Mouse (Mus musculus): Measurements from ENCODE around the gene Hspbp1. TPM values are rescaled to one million over a fixed set of nuclear protein-coding genes. Genes with fewer than 3 reads are reported as not detected.

Hspbp1 gene
- polyA plus RNA-seq, 1 experiment from 2014 or later, result 83.5 TPM

- H3K4me3 ChIP-seq (replicated peaks), result no peak overlapping the region
- H3K36me3 ChIP-seq, result peaks cover 8% of the 10 kb centered on the region; the same call in 1 of the 2 replicates
- H3K9me3 ChIP-seq, result no peaks in the 10 kb centered on the region
- H3K4me2 ChIP-seq, result no peak overlapping the region
- no peak overlapping the region for H3K9ac ChIP-seq
- no peaks in the 10 kb centered on the region for H3K27me3 ChIP-seq (replicated peaks)
- ATAC-seq (ENCODE audit: insufficient read depth, low FRiP score, low read depth), result no peak
- H3K4me1 ChIP-seq, result no peaks in the 10 kb centered on the region
- 85% methylated on average over 2 of the region's 2 CpGs for WGBS
- no peak overlapping the region for H3K27ac ChIP-seq
These were observed 58.9 kb downstream of the Hspbp1 start for GRCm38 (mm10) chr7:4625928-4626327.

DNA sequence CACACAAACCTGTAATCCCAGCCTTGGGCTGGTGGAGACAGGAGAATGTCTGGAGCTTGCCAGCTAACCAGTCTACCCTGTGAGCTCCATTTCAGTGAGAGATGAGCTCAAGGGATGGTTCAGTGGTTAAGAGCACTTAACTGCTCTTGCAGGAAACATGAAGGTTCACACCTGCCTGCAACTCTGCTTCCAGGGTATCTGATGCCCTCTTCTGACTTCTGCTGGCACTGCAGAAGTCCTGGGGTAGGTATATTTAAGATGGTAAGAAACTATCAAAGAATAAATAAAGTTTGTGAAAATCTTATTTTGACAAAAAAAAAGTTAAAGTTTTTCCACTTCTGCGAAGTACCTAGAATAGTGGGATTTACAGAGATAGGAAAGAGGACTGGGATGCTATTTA lies 60.5 kb downstream of the Hspbp1 start:
- H3K4me1 ChIP-seq, result no peaks in the 10 kb centered on the region
- no peak for ATAC-seq (ENCODE audit: insufficient read depth, low FRiP score, low read depth)

GRCm38 (mm10) chr7:4623544-4624189 lies 61.2 kb downstream of the Hspbp1 start:
- Histone ChIP-seq H3K4me3 (replicated peaks) (no peak overlapping the region), H3K9ac (no peak overlapping the region), H3K27ac (no peak overlapping the region), H3K9me3 (no peaks in the 10 kb centered on the region), H3K36me3 (no peaks in the 10 kb centered on the region), H3K27me3 (replicated peaks) (no peaks in the 10 kb centered on the region), H3K4me1 (no peaks in the 10 kb centered on the region), H3K4me2 (no peak overlapping the region)
- ATAC-seq (ENCODE audit: insufficient read depth, low FRiP score, low read depth), result no peak
- 20% methylated on average over 4 of the region's 4 CpGs for WGBS

More for the DNA sequence above, 60.5 kb downstream of the Hspbp1 start:
- Histone ChIP-seq H3K36me3 (peaks cover under 1% of the 10 kb centered on the region; the same call in 1 of the 2 replicates), H3K27me3 (replicated peaks) (no peaks in the 10 kb centered on the region), H3K27ac (no peak overlapping the region), H3K4me2 (no peak overlapping the region), H3K9me3 (no peaks in the 10 kb centered on the region), H3K4me3 (replicated peaks) (no peak overlapping the region), H3K9ac (no peak overlapping the region)
- WGBS, result 39% methylated on average over 1 of the region's 1 CpGs

GRCm38 (mm10) chr7:4619979-4620378 lies 64.9 kb downstream of the Hspbp1 start:
- ATAC-seq (ENCODE audit: insufficient read depth, low FRiP score, low read depth), result no peak
- no peak overlapping the region for H3K4me2 ChIP-seq
- no peaks in the 10 kb centered on the region for H3K4me1 ChIP-seq
- no peaks in the 10 kb centered on the region for H3K36me3 ChIP-seq
- H3K9ac ChIP-seq, result no peak overlapping the region
- no peaks in the 10 kb centered on the region for H3K27me3 ChIP-seq (replicated peaks)
- no peak overlapping the region for H3K4me3 ChIP-seq (replicated peaks)
- no peak overlapping the region for H3K27ac ChIP-seq
- WGBS, result 39% methylated on average over 1 of the region's 1 CpGs
- H3K9me3 ChIP-seq, result no peaks in the 10 kb centered on the region

DNA sequence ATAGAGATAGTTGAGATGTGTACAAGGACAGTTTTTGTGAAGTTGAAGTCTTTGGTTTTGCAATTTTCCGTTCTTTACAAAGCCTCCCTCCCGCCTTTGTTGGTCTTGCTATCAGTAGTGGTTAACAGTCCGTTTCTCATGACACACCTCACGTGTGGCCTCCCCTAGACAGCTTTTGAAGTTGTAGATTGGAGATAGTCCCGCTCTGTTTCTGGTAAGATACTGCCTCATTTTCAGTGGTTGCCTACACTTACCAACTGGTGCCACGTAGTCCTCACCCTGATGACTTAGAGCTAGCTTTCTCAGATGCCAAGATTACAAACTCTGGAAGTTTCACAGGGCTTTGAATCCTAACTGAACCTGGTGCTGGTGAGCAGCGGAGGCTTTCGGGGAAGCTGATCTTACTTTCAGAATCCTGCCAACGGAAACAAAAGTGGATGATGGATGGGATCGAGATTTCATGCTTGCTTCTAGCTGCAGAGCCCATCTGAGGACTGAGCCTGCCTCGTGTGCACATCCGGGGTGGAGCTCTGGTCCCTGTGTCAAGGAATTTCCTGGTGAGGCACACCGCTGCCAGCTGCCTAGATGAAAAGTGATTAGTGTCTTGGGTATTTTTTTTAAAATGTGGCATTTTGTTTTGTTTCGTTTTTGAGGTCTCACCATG lies 71.0 kb downstream of the Hspbp1 start:
- no peak overlapping the region for H3K4me2 ChIP-seq
- no peak overlapping the region for H3K27ac ChIP-seq
- no peaks in the 10 kb centered on the region for H3K27me3 ChIP-seq (replicated peaks)
- H3K4me1 ChIP-seq, result no peaks in the 10 kb centered on the region
- no peak for ATAC-seq (ENCODE audit: insufficient read depth, low FRiP score, low read depth)
- no peak overlapping the region for H3K9ac ChIP-seq
- H3K4me3 ChIP-seq (replicated peaks), result no peak overlapping the region
- no peaks in the 10 kb centered on the region for H3K9me3 ChIP-seq
- 49% methylated on average over 14 of the region's 14 CpGs for WGBS
- no peaks in the 10 kb centered on the region for H3K36me3 ChIP-seq

DNA sequence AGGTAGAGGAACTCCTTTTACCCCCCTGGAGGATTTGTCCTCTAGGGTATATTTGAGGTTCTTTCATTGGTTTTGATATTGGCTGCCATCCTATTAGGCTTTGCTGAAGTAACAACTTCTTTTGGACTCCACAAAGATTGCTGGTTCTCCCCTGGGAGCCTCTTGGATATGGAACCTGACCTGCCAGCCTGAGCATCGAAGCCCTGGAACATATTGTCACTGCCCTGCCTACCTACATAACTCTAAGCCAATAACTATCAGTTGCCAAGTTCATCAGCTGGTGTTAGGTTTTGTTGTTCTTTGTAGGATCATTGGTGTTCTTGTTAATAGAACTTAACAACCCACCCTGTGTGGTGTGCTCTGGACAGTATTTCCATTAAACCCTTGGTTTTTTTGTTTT lies 71.9 kb downstream of the Hspbp1 start:
- WGBS, result 79% methylated on average over 1 of the region's 1 CpGs
- no peaks in the 10 kb centered on the region for H3K27me3 ChIP-seq (replicated peaks)

DNA sequence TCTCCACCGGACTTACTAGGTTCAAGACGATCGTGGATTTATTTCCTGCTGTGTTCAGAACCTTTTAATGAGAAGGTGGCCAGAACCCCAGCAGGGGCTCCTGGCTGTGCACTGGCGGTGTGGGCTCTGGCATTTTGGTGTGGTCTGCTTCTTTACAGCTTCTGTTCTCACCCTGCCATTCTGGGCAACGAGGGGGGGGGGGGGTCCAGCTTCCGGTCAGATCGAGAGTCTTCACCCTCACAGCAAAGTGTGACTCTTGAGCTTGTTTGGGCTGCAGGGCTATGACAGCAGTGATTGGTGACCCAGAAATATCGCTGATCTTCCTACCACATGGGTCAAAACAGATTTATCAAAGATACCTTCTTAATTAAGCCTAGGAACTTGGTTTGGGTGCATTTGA lies 72.5 kb downstream of the Hspbp1 start:
- H3K4me1 ChIP-seq, result no peaks in the 10 kb centered on the region
- H3K9me3 ChIP-seq, result no peaks in the 10 kb centered on the region
- H3K4me2 ChIP-seq, result no peak overlapping the region
- no peaks in the 10 kb centered on the region for H3K27me3 ChIP-seq (replicated peaks)
- no peaks in the 10 kb centered on the region for H3K36me3 ChIP-seq
- no peak overlapping the region for H3K9ac ChIP-seq
- WGBS, result 56% methylated on average over 8 of the region's 8 CpGs
- H3K27ac ChIP-seq, result no peak overlapping the region
- no peak for ATAC-seq (ENCODE audit: insufficient read depth, low FRiP score, low read depth)
- H3K4me3 ChIP-seq (replicated peaks), result no peak overlapping the region

More for the DNA sequence above, 71.9 kb downstream of the Hspbp1 start:
- Histone ChIP-seq H3K9ac (no peak overlapping the region), H3K4me3 (replicated peaks) (no peak overlapping the region), H3K27ac (no peak overlapping the region), H3K36me3 (no peaks in the 10 kb centered on the region), H3K4me2 (no peak overlapping the region), H3K9me3 (no peaks in the 10 kb centered on the region), H3K4me1 (no peaks in the 10 kb centered on the region)
- ATAC-seq (ENCODE audit: insufficient read depth, low FRiP score, low read depth), result no peak

DNA sequence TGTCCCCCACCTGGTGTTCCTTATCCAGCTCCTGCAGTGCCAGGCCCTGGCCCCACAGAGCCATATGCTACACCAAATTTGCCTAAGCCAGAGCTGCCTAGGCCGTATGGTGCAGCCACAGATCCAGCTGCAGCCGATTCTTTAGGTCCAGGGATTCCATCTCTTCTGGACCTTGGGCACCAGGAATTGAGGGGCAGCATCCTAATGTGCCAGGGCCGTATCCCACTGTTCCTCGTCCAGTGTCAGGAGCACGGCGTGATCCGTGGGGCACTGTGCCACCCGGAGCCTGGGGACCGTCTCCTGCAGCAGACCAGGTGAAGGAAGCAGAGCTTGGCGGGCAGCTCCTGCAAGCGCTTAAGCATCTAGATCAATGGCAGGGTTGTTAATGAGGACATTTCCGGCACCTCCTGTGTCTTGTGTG lies 72.9 kb downstream of the Hspbp1 start:
- WGBS, result 79% methylated on average over 12 of the region's 12 CpGs
- Histone ChIP-seq H3K36me3 (no peaks in the 10 kb centered on the region), H3K9ac (no peak overlapping the region), H3K4me2 (no peak overlapping the region), H3K9me3 (no peaks in the 10 kb centered on the region), H3K27ac (no peak overlapping the region), H3K4me1 (no peaks in the 10 kb centered on the region), H3K4me3 (replicated peaks) (no peak overlapping the region), H3K27me3 (replicated peaks) (no peaks in the 10 kb centered on the region)
- ATAC-seq (ENCODE audit: insufficient read depth, low FRiP score, low read depth), result no peak

DNA sequence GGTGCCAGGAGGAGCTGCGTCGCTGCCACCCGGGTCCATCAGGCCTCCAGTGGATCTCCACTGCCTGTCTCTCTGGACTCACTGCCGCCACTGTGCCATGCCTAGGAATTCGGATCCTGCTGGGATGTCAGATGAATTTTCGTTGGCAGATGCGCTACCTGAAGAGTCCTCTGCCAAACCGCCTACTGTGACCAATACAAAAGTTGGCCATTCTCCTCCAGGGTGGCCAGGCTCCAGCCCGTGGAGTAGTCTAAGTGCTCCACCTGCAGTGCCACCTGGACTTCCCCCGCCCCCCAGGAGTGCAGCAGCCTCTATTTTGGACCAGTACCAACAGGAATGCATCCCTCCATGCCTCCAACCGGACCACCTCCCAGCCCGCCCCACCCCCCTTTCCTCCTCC lies 73.4 kb downstream of the Hspbp1 start:
- Histone ChIP-seq H3K27me3 (replicated peaks) (no peaks in the 10 kb centered on the region), H3K4me2 (no peak overlapping the region), H3K9ac (no peak overlapping the region), H3K4me1 (no peaks in the 10 kb centered on the region), H3K36me3 (no peaks in the 10 kb centered on the region), H3K9me3 (no peaks in the 10 kb centered on the region), H3K4me3 (replicated peaks) (no peak overlapping the region), H3K27ac (no peak overlapping the region)
- WGBS, result 78% methylated on average over 12 of the region's 12 CpGs
- no peak for ATAC-seq (ENCODE audit: insufficient read depth, low FRiP score, low read depth)

Other genes with a start within 250 kb of the Hspbp1 start
- gene Rdh13, start 239.4 kb downstream of the Hspbp1 start, polyA plus RNA-seq (2015; fragmentation: Nextera tagmentation; extraction: Ambion mirVana), result 27.2 and 27.7 TPM in 2 replicates
- gene Eps8l1, start 224.4 kb downstream of the Hspbp1 start, polyA plus RNA-seq (2015; fragmentation: Nextera tagmentation; extraction: Ambion mirVana), result 10.0 and 11.1 TPM in 2 replicates
- 51.7 and 53.6 TPM in 2 replicates for gene Ppp1r12c, start 183.4 kb downstream of the Hspbp1 start, polyA plus RNA-seq (2015; fragmentation: Nextera tagmentation; extraction: Ambion mirVana)
- 25.5 and 33.1 TPM in 2 replicates for gene Tnnt1, start 168.7 kb downstream of the Hspbp1 start, polyA plus RNA-seq (2015; fragmentation: Nextera tagmentation; extraction: Ambion mirVana)
- 5.4 and 6.4 TPM in 2 replicates for gene Tnni3, start 160.8 kb downstream of the Hspbp1 start, polyA plus RNA-seq (2015; fragmentation: Nextera tagmentation; extraction: Ambion mirVana)
- 1.3 and 1.7 TPM in 2 replicates for gene Dnaaf3, start 152.6 kb downstream of the Hspbp1 start, polyA plus RNA-seq (2015; fragmentation: Nextera tagmentation; extraction: Ambion mirVana)
- gene Syt5, start 137.5 kb downstream of the Hspbp1 start, polyA plus RNA-seq (2015; fragmentation: Nextera tagmentation; extraction: Ambion mirVana), result 7.4 and 7.9 TPM in 2 replicates
- gene Ptprh, start 81.0 kb downstream of the Hspbp1 start, polyA plus RNA-seq (2015; fragmentation: Nextera tagmentation; extraction: Ambion mirVana), result 0.80 and 0.89 TPM in 2 replicates
- gene Tmem86b, start 53.6 kb downstream of the Hspbp1 start, polyA plus RNA-seq (2015; fragmentation: Nextera tagmentation; extraction: Ambion mirVana), result 2.4 and 4.8 TPM in 2 replicates
- gene Ppp6r1, start 26.0 kb downstream of the Hspbp1 start, polyA plus RNA-seq (2015; fragmentation: Nextera tagmentation; extraction: Ambion mirVana), result 8.5 and 9.0 TPM in 2 replicates
- 0.94 and 1.3 TPM in 2 replicates for gene Brsk1, start 5.5 kb upstream of the Hspbp1 start, polyA plus RNA-seq (2015; fragmentation: Nextera tagmentation; extraction: Ambion mirVana)
- 0.85 and 0.88 TPM in 2 replicates for gene Tmem150b, start 40.2 kb upstream of the Hspbp1 start, polyA plus RNA-seq (2015; fragmentation: Nextera tagmentation; extraction: Ambion mirVana)
- gene Kmt5c, start 55.0 kb upstream of the Hspbp1 start, polyA plus RNA-seq (2015; fragmentation: Nextera tagmentation; extraction: Ambion mirVana), result 57.2 and 61.4 TPM in 2 replicates
- gene Cox6b2, start 68.0 kb upstream of the Hspbp1 start, polyA plus RNA-seq (2015; fragmentation: Nextera tagmentation; extraction: Ambion mirVana), result 66.3 and 70.7 TPM in 2 replicates
- gene Fam71e2, start 86.2 kb upstream of the Hspbp1 start, polyA plus RNA-seq (2015; fragmentation: Nextera tagmentation; extraction: Ambion mirVana), result not detected in 2 replicates
- gene Il11, start 97.8 kb upstream of the Hspbp1 start, polyA plus RNA-seq (2015; fragmentation: Nextera tagmentation; extraction: Ambion mirVana), result 0.13 and 0.22 TPM in 2 replicates
- gene Tmem190, start 97.9 kb upstream of the Hspbp1 start, polyA plus RNA-seq (2015; fragmentation: Nextera tagmentation; extraction: Ambion mirVana), result 1.2 and 1.4 TPM in 2 replicates
- 35.4 and 36.4 TPM in 2 replicates for gene Tmem238, start 104.6 kb upstream of the Hspbp1 start, polyA plus RNA-seq (2015; fragmentation: Nextera tagmentation; extraction: Ambion mirVana)
- gene Rpl28, start 107.8 kb upstream of the Hspbp1 start, polyA plus RNA-seq (2015; fragmentation: Nextera tagmentation; extraction: Ambion mirVana), result 309 and 356 TPM in 2 replicates
- 306 and 315 TPM in 2 replicates for gene Ube2s, start 127.5 kb upstream of the Hspbp1 start, polyA plus RNA-seq (2015; fragmentation: Nextera tagmentation; extraction: Ambion mirVana)
- 0.36 and 0.44 TPM in 2 replicates for gene Shisa7, start 159.6 kb upstream of the Hspbp1 start, polyA plus RNA-seq (2015; fragmentation: Nextera tagmentation; extraction: Ambion mirVana)
- gene Isoc2b, start 185.2 kb upstream of the Hspbp1 start, polyA plus RNA-seq (2015; fragmentation: Nextera tagmentation; extraction: Ambion mirVana), result 12.9 and 14.4 TPM in 2 replicates
- 1.1 and 1.3 TPM in 2 replicates for gene Isoc2a, start 192.1 kb upstream of the Hspbp1 start, polyA plus RNA-seq (2015; fragmentation: Nextera tagmentation; extraction: Ambion mirVana)
- gene Gm36210, start 221.4 kb upstream of the Hspbp1 start, polyA plus RNA-seq (2015; fragmentation: Nextera tagmentation; extraction: Ambion mirVana), result not detected in 2 replicates
- 3.3 TPM in 2 replicates for gene Zfp628, start 230.1 kb upstream of the Hspbp1 start, polyA plus RNA-seq (2015; fragmentation: Nextera tagmentation; extraction: Ambion mirVana)
- 4.3 and 4.5 TPM in 2 replicates for gene Nat14, start 237.0 kb upstream of the Hspbp1 start, polyA plus RNA-seq (2015; fragmentation: Nextera tagmentation; extraction: Ambion mirVana)
- 2.1 and 3.5 TPM in 2 replicates for gene Ssc5d, start 240.7 kb upstream of the Hspbp1 start, polyA plus RNA-seq (2015; fragmentation: Nextera tagmentation; extraction: Ambion mirVana)